Mouse (Mus musculus): ENCODE data around the gene Adamtsl4. TPM values are rescaled to one million over a fixed set of nuclear protein-coding genes. Genes with fewer than 3 reads are reported as not detected.
A peak's percentile ranks its signal among the peaks of the same experiment; 100 is the strongest.

Adamtsl4 gene
- polyA plus RNA-seq, 1 experiment from 2014 or later = 6.3 TPM

GRCm38 (mm10) chr3:95684846-95685245 is 2.9 kb downstream of the Adamtsl4 start:
- no peak for ATAC-seq (replicated peaks; ENCODE audit: low FRiP score)
- Histone ChIP-seq H3K9me3 (replicated peaks) (no peaks in the 10 kb centered on the region), H3K4me1 (peaks cover 75% of the 10 kb centered on the region), H3K36me3 (no peaks in the 10 kb centered on the region), H3K27me3 (no peaks in the 10 kb centered on the region), H3K4me3 (replicated peaks) (no peak overlapping the region), H3K27ac (no peak overlapping the region), H3K4me2 (no peak overlapping the region), H3K9ac (no peak overlapping the region)
- WGBS = 40% methylated on average over 6 of the region's 8 CpGs

DNA sequence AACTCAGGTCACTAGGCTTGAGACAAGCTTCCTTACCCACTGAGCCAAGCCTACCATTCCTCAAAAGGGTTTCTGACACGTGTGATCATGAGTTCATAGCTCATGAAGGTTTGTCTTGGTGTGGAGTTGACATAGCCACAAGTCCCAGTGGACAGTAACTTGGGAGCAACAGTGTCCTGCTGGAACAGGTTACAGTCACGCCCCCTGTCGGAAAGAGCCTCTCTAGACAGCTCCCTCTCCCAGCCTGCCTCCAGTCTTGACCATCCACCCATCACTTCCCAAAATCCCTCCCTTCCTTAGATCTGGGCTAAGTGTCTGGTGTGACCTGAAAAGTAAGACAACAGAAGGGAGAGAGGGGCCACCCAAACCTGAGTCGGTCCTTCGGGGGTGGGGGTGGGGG is 4.8 kb downstream of the Adamtsl4 start:
- H3K36me3 ChIP-seq = 0 out of 2 replicates have a peak, but pooled peaks cover 3% of the 10 kb centered on the region
- no peak overlapping the region for H3K4me3 ChIP-seq (replicated peaks)
- ATAC-seq (replicated peaks; ENCODE audit: low FRiP score) = no peak
- no peak overlapping the region for H3K27ac ChIP-seq
- H3K4me2 ChIP-seq = no peak overlapping the region
- peaks cover 55% of the 10 kb centered on the region for H3K4me1 ChIP-seq
- no peak overlapping the region for H3K9ac ChIP-seq
- WGBS = 54% methylated on average over 5 of the region's 5 CpGs
- H3K9me3 ChIP-seq (replicated peaks) = no peaks in the 10 kb centered on the region
- no peaks in the 10 kb centered on the region for H3K27me3 ChIP-seq

GRCm38 (mm10) chr3:95681365-95681764 is 6.4 kb downstream of the Adamtsl4 start:
- ATAC-seq (replicated peaks; ENCODE audit: low FRiP score) = no peak
- H3K27me3 ChIP-seq = no peaks in the 10 kb centered on the region
- no peaks in the 10 kb centered on the region for H3K9me3 ChIP-seq (replicated peaks)
- no peak overlapping the region for H3K4me3 ChIP-seq (replicated peaks)
- H3K36me3 ChIP-seq = 0 out of 2 replicates have a peak, but pooled peaks cover 7% of the 10 kb centered on the region
- H3K4me2 ChIP-seq = no peak overlapping the region
- peaks cover 50% of the 10 kb centered on the region for H3K4me1 ChIP-seq
- no peak overlapping the region for H3K9ac ChIP-seq
- WGBS = 25% methylated on average over 11 of the region's 11 CpGs
- H3K27ac ChIP-seq = no peak overlapping the region

GRCm38 (mm10) chr3:95680673-95681072 is 7.0 kb downstream of the Adamtsl4 start:
- Histone ChIP-seq H3K9me3 (replicated peaks) (no peaks in the 10 kb centered on the region), H3K4me2 (no peak overlapping the region), H3K4me1 (peaks cover 50% of the 10 kb centered on the region), H3K36me3 (0 out of 2 replicates have a peak, but pooled peaks cover 7% of the 10 kb centered on the region), H3K4me3 (replicated peaks) (no peak overlapping the region), H3K27ac (no peak overlapping the region), H3K9ac (no peak overlapping the region), H3K27me3 (no peaks in the 10 kb centered on the region)
- WGBS = 82% methylated on average over 6 of the region's 6 CpGs
- no peak for ATAC-seq (replicated peaks; ENCODE audit: low FRiP score)

DNA sequence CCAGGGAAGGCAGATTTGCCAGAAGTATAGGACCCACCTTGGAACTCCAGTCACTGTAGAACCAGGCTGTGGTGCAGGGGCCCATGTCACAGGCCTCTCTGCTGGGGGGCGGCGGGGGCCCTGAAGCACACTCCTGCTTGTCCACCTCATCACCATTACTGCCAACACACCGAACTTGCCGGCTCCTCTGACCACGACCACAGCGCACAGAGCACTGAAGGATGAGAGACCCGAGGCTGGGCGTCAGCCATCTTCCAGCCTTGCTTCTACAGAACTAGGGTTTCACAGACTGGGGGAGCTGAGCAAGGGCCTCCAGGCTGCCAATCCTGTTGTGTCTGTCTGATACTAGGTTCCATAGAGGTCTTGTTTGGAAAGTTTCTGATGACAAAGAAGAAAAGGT is 8.2 kb downstream of the Adamtsl4 start:
- Histone ChIP-seq H3K4me2 (no peak overlapping the region), H3K9ac (no peak overlapping the region), H3K36me3 (0 out of 2 replicates have a peak, but pooled peaks cover 7% of the 10 kb centered on the region), H3K27ac (no peak overlapping the region), H3K4me1 (peaks cover 52% of the 10 kb centered on the region), H3K4me3 (replicated peaks) (no peak overlapping the region), H3K9me3 (replicated peaks) (no peaks in the 10 kb centered on the region), H3K27me3 (no peaks in the 10 kb centered on the region)
- ATAC-seq (replicated peaks; ENCODE audit: low FRiP score) = no peak
- 89% methylated on average over 8 of the region's 8 CpGs for WGBS

DNA sequence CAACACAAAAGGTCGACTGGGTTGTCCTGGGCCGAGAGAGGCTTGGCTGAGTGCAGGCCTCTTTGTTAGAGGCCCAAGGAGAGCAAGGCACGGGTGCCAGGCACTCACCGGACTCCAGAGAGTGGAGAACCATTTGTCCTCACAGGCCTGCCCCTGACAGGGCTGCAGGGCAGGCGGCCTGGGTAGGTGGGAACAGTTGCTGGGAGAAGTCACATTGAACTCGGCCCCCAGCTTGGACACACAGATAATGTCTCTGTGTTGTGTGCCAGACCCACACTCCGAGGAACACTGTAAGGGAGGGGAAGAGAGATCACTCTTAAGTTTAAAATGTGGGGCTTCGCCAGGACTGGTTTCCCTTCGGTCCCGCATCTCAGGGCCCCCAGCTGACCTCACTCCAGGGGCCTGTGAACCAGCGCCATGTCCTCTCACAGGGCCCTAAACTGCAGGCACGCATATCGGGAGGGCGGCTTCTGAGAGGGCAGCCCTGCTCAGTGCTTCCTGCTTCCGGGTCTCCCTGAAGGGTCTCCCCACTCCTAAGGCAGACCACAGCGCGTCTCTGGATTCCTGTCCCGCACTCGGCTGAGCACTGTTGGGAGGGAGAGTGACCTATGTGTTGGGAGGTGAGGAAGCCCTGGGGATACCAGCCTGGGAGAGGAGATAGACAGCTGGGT is 10.2 kb downstream of the Adamtsl4 start:
- no peak for ATAC-seq (replicated peaks; ENCODE audit: low FRiP score)
- Histone ChIP-seq H3K27me3 (no peaks in the 10 kb centered on the region), H3K4me2 (no peak overlapping the region), H3K9ac (no peak overlapping the region), H3K9me3 (replicated peaks) (no peaks in the 10 kb centered on the region), H3K27ac (no peak overlapping the region), H3K36me3 (0 out of 2 replicates have a peak, but pooled peaks cover 7% of the 10 kb centered on the region), H3K4me1 (peaks cover 64% of the 10 kb centered on the region), H3K4me3 (replicated peaks) (no peak overlapping the region)
- WGBS = 76% methylated on average over 19 of the region's 19 CpGs

- Histone ChIP-seq H3K9ac (no peak overlapping the region), H3K27me3 (no peaks in the 10 kb centered on the region), H3K4me2 (no peak overlapping the region), H3K27ac (peak overlapping the region; percentile 97; the same call in 1 of the 2 replicates), H3K4me1 (peaks cover 70% of the 10 kb centered on the region), H3K36me3 (0 out of 2 replicates have a peak, but pooled peaks cover 7% of the 10 kb centered on the region), H3K4me3 (replicated peaks) (no peak overlapping the region), H3K9me3 (replicated peaks) (no peaks in the 10 kb centered on the region)
- no peak for ATAC-seq (replicated peaks; ENCODE audit: low FRiP score)
- 68% methylated on average over 15 of the region's 15 CpGs for WGBS
Measured at GRCm38 (mm10) chr3:95676745-95677419, 10.8 kb downstream of the Adamtsl4 start.

DNA sequence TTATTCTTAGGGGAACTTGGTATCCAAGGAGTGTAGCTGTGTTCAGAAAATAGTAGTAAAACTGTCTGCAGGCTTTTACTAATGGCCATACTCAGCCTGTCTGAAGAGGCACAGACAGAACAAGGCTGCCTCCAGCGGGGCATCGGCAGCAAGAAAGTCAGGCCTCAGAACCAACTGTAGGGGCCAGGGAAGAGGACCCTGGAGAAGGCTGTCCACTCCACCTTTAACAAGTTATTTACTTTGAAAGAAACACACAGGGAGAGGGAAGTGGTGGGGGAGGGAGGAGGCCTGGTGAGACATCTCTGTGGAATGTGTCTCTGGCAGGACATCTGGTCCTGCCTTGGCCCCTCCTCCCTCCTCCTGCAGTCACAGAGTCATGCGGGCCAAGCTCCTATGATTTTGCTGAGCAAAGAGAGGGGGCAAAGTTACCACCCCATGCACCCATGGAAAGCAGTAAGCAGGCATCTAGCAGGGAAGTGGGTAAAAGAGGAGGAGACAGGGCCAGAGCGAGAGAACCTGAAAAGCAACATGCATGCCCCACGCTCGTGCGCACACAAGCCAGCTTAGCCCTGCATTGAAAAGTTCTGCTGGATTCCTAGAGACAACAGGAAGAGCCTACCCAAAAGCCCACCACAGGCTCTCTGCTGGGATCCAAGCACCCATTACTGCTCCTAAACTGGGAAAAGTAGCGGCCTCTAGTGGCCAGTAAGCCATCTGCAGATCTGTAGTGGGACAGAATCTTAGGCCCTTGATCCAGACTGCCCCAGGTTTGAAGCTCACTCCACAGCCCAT is 12.2 kb downstream of the Adamtsl4 start:
- WGBS = 12% methylated on average over 8 of the region's 8 CpGs
- Histone ChIP-seq H3K4me3 (replicated peaks) (0 out of 2 replicates have a peak overlapping the region, but pooled peaks have one; percentile 11), H3K27me3 (no peaks in the 10 kb centered on the region), H3K4me2 (peak overlapping the region; percentile 37), H3K9ac (0 out of 2 replicates have a peak overlapping the region, but pooled peaks have one; percentile 0), H3K36me3 (0 out of 2 replicates have a peak, but pooled peaks cover 7% of the 10 kb centered on the region), H3K27ac (peak overlapping the region; percentile 97), H3K4me1 (peaks cover 62% of the 10 kb centered on the region), H3K9me3 (replicated peaks) (no peaks in the 10 kb centered on the region)
- ATAC-seq (replicated peaks; ENCODE audit: low FRiP score) = peak; percentile 53

- Histone ChIP-seq H3K27ac (peak overlapping the region; percentile 97), H3K4me1 (peaks cover 60% of the 10 kb centered on the region), H3K9me3 (replicated peaks) (no peaks in the 10 kb centered on the region), H3K4me3 (replicated peaks) (peak overlapping the region; percentile 11; the same call in 1 of the 2 replicates), H3K4me2 (peak overlapping the region; percentile 37), H3K27me3 (no peaks in the 10 kb centered on the region), H3K9ac (no peak overlapping the region), H3K36me3 (peaks cover 8% of the 10 kb centered on the region; the same call in 1 of the 2 replicates)
- 5% methylated on average over 6 of the region's 6 CpGs for WGBS
- ATAC-seq (replicated peaks; ENCODE audit: low FRiP score) = peak; percentile 31
Measured at GRCm38 (mm10) chr3:95674812-95675211, 12.9 kb downstream of the Adamtsl4 start.

- no peaks in the 10 kb centered on the region for H3K9me3 ChIP-seq (replicated peaks)
- 0 out of 2 replicates have a peak overlapping the region, but pooled peaks have one; percentile 6 for H3K9ac ChIP-seq
- ATAC-seq (replicated peaks; ENCODE audit: low FRiP score) = peak; percentile 74
- 4% methylated on average over 2 of the region's 2 CpGs for WGBS
- peak overlapping the region; percentile 40 for H3K4me2 ChIP-seq
- peak overlapping the region; percentile 11; the same call in 1 of the 2 replicates for H3K4me3 ChIP-seq (replicated peaks)
- peak overlapping the region; percentile 97 for H3K27ac ChIP-seq
- H3K27me3 ChIP-seq = no peaks in the 10 kb centered on the region
- H3K4me1 ChIP-seq = peaks cover 60% of the 10 kb centered on the region
- peaks cover 14% of the 10 kb centered on the region for H3K36me3 ChIP-seq
Measured at GRCm38 (mm10) chr3:95674236-95674635, 13.5 kb downstream of the Adamtsl4 start.

DNA sequence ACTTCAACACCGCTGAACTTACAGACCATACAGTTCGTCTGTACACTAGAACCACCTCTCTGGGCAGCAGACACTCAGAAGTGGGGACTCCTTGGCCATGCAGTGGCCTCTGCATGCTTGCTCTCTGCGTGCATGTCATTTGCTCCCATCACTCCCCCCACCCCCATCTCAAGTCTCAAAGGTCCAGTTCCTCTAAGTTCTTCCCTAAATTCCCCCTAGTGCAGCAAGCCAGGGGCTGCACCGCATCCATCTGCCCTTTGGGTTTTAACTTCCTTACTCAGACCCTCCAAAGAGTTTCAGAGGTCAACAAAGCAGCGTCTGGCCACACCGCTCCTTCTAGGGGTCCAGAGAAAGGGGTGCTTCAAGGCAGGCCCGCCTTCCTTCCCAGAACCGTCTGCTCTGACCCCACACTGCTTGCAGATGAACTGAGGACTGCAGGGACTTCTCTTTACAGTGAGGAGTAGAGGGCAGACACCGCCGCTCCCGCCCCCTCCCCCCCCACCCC is 14.0 kb downstream of the Adamtsl4 start:
- 12% methylated on average over 11 of the region's 11 CpGs for WGBS
- no peak overlapping the region for H3K4me3 ChIP-seq (replicated peaks)
- H3K4me2 ChIP-seq = peak overlapping the region; percentile 40
- H3K9me3 ChIP-seq (replicated peaks) = no peaks in the 10 kb centered on the region
- H3K36me3 ChIP-seq = peaks cover 18% of the 10 kb centered on the region
- H3K4me1 ChIP-seq = peaks cover 60% of the 10 kb centered on the region
- peak overlapping the region; percentile 97 for H3K27ac ChIP-seq
- 0 out of 2 replicates have a peak overlapping the region, but pooled peaks have one; percentile 6 for H3K9ac ChIP-seq
- ATAC-seq (replicated peaks; ENCODE audit: low FRiP score) = peak; percentile 34
- no peaks in the 10 kb centered on the region for H3K27me3 ChIP-seq
